Mouse (Mus musculus): Measurements from ENCODE around the gene Acp6.

DNA sequence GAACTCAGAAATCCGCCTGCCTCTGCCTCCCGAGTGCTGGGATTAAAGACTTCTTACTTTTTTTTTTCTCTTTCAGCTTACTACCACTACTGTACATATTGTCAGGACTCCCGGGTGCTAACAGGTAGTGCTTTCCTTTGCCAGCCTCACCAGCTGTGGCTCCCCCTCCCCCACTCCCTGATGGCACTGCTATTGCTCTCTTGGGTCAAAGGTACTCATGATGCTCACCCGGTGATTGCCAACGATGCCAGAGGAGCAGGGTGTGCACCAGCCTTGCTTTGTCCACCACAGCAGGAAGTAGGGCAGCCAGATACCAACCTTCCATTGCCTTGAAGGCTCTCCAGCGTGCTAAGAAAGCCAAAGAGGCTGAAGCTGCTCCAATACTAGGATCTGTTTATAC, 2.1 kb upstream of the Acp6 start:
- TF ChIP-seq CTCF (conservative IDR thresholded peaks at IDR 0.05 in 1 of 2, IDR thresholded peaks at IDR 0.05 in 1 of 2; ENCODE audit: low read depth in 2 of 2, low read length in 2 of 2) (no peak), EP300 (IDR thresholded peaks at IDR 0.05; ENCODE audit: low read length) (no peak)
